Mouse (Mus musculus): ENCODE results near the gene Sv2b. TPM values are rescaled to one million over a fixed set of nuclear protein-coding genes. Genes with fewer than 3 reads are reported as not detected.
"Not testable (repeated sequence)": the region's sequence is repeated elsewhere in the genome, so short reads cannot be mapped to it uniquely, and the experiment has no call there.

The Sv2b gene
- polyA plus RNA-seq, 1 experiment from 2014 or later, result 23.5 TPM

- peaks cover 10% of the 10 kb centered on the region; the same call in 1 of the 2 replicates for H3K4me1 ChIP-seq (ENCODE audit: control insufficient read depth, insufficient read depth, low read depth, low read length)
- no peak for ATAC-seq
- 84% methylated on average over 1 of the region's 1 CpGs for WGBS
Measured at GRCm38 (mm10) chr7:75325273-75325672, 16.2 kb upstream of the Sv2b start.

GRCm38 (mm10) chr7:75322742-75323141, 13.7 kb upstream of the Sv2b start:
- H3K4me1 ChIP-seq (ENCODE audit: control insufficient read depth, insufficient read depth, low read depth, low read length); H3K4me2 ChIP-seq (ENCODE audit: low read length); ATAC-seq; H3K4me3 ChIP-seq (ENCODE audit: low read length); H3K36me3 ChIP-seq (ENCODE audit: control insufficient read depth, insufficient read depth, low read length); H3K27me3 ChIP-seq (replicated peaks; ENCODE audit: control insufficient read depth, insufficient read depth, low read length); H3K9me3 ChIP-seq (ENCODE audit: control insufficient read depth, low read length); H3K27ac ChIP-seq (ENCODE audit: low read depth, low read length); H3K9ac ChIP-seq (ENCODE audit: low read depth, low read length): not testable (repeated sequence)
- 89% methylated on average over 3 of the region's 3 CpGs for WGBS

More at GRCm38 (mm10) chr7:75325273-75325672, 16.2 kb upstream of the Sv2b start:
- H3K4me3 ChIP-seq (ENCODE audit: low read length), result no peak overlapping the region
- no peaks in the 10 kb centered on the region for H3K9me3 ChIP-seq (ENCODE audit: control insufficient read depth, low read length)
- no peak overlapping the region for H3K4me2 ChIP-seq (ENCODE audit: low read length)
- no peak overlapping the region for H3K27ac ChIP-seq (ENCODE audit: low read depth, low read length)
- H3K27me3 ChIP-seq (replicated peaks; ENCODE audit: control insufficient read depth, insufficient read depth, low read length), result no peaks in the 10 kb centered on the region
- H3K9ac ChIP-seq (ENCODE audit: low read depth, low read length), result no peak overlapping the region
- no peaks in the 10 kb centered on the region for H3K36me3 ChIP-seq (ENCODE audit: control insufficient read depth, insufficient read depth, low read length)

GRCm38 (mm10) chr7:75320009-75320408, 10.9 kb upstream of the Sv2b start:
- ATAC-seq, result no peak
- H3K9me3 ChIP-seq (ENCODE audit: control insufficient read depth, low read length), result no peaks in the 10 kb centered on the region
- no peaks in the 10 kb centered on the region for H3K36me3 ChIP-seq (ENCODE audit: control insufficient read depth, insufficient read depth, low read length)
- no peaks in the 10 kb centered on the region for H3K27me3 ChIP-seq (replicated peaks; ENCODE audit: control insufficient read depth, insufficient read depth, low read length)
- no peak overlapping the region for H3K4me3 ChIP-seq (ENCODE audit: low read length)
- H3K4me2 ChIP-seq (ENCODE audit: low read length), result no peak overlapping the region
- no peaks in the 10 kb centered on the region for H3K4me1 ChIP-seq (ENCODE audit: control insufficient read depth, insufficient read depth, low read depth, low read length)
- no peak overlapping the region for H3K9ac ChIP-seq (ENCODE audit: low read depth, low read length)
- H3K27ac ChIP-seq (ENCODE audit: low read depth, low read length), result no peak overlapping the region

- Histone ChIP-seq H3K9me3 (ENCODE audit: control insufficient read depth, low read length) (no peaks in the 10 kb centered on the region), H3K9ac (ENCODE audit: low read depth, low read length) (no peak overlapping the region), H3K36me3 (ENCODE audit: control insufficient read depth, insufficient read depth, low read length) (no peaks in the 10 kb centered on the region), H3K27me3 (replicated peaks; ENCODE audit: control insufficient read depth, insufficient read depth, low read length) (no peaks in the 10 kb centered on the region; the same call in 1 of the 2 replicates), H3K27ac (ENCODE audit: low read depth, low read length) (no peak overlapping the region), H3K4me3 (ENCODE audit: low read length) (no peak overlapping the region), H3K4me2 (ENCODE audit: low read length) (no peak overlapping the region), H3K4me1 (ENCODE audit: control insufficient read depth, insufficient read depth, low read depth, low read length) (no peaks in the 10 kb centered on the region)
- no peak for ATAC-seq
- WGBS, result 92% methylated on average over 1 of the region's 1 CpGs
Measured at GRCm38 (mm10) chr7:75318320-75318719, 9.3 kb upstream of the Sv2b start.

GRCm38 (mm10) chr7:75314873-75315272, 5.8 kb upstream of the Sv2b start:
- WGBS, result 71% methylated on average over 5 of the region's 5 CpGs
- Histone ChIP-seq H3K4me2 (ENCODE audit: low read length) (no peak overlapping the region), H3K9ac (ENCODE audit: low read depth, low read length) (no peak overlapping the region), H3K4me3 (ENCODE audit: low read length) (no peak overlapping the region), H3K4me1 (ENCODE audit: control insufficient read depth, insufficient read depth, low read depth, low read length) (no peaks in the 10 kb centered on the region), H3K9me3 (ENCODE audit: control insufficient read depth, low read length) (no peaks in the 10 kb centered on the region), H3K36me3 (ENCODE audit: control insufficient read depth, insufficient read depth, low read length) (no peaks in the 10 kb centered on the region), H3K27ac (ENCODE audit: low read depth, low read length) (no peak overlapping the region), H3K27me3 (replicated peaks; ENCODE audit: control insufficient read depth, insufficient read depth, low read length) (no peaks in the 10 kb centered on the region; the same call in 1 of the 2 replicates)
- no peak for ATAC-seq

- 84% methylated on average over 8 of the region's 8 CpGs for WGBS
- peaks cover 8% of the 10 kb centered on the region for H3K27me3 ChIP-seq (replicated peaks; ENCODE audit: control insufficient read depth, insufficient read depth, low read length)
- H3K36me3 ChIP-seq (ENCODE audit: control insufficient read depth, insufficient read depth, low read length), result no peaks in the 10 kb centered on the region
- ATAC-seq, result no peak
- no peak overlapping the region for H3K4me3 ChIP-seq (ENCODE audit: low read length)
- H3K9me3 ChIP-seq (ENCODE audit: control insufficient read depth, low read length), result no peaks in the 10 kb centered on the region
- H3K4me1 ChIP-seq (ENCODE audit: control insufficient read depth, insufficient read depth, low read depth, low read length), result peaks cover 9% of the 10 kb centered on the region
- H3K9ac ChIP-seq (ENCODE audit: low read depth, low read length), result no peak overlapping the region
- no peak overlapping the region for H3K27ac ChIP-seq (ENCODE audit: low read depth, low read length)
- H3K4me2 ChIP-seq (ENCODE audit: low read length), result peak overlapping the region; percentile 99; the same call in 1 of the 2 replicates
Measured at GRCm38 (mm10) chr7:75309570-75309969, 508 bp upstream of the Sv2b start.

- Histone ChIP-seq H3K9me3 (ENCODE audit: control insufficient read depth, low read length) (no peaks in the 10 kb centered on the region), H3K4me1 (ENCODE audit: control insufficient read depth, insufficient read depth, low read depth, low read length) (peaks cover 9% of the 10 kb centered on the region), H3K27me3 (replicated peaks; ENCODE audit: control insufficient read depth, insufficient read depth, low read length) (peaks cover 8% of the 10 kb centered on the region), H3K27ac (ENCODE audit: low read depth, low read length) (peak overlapping the region; percentile 60; the same call in 1 of the 2 replicates), H3K9ac (ENCODE audit: low read depth, low read length) (peak overlapping the region; percentile 75), H3K36me3 (ENCODE audit: control insufficient read depth, insufficient read depth, low read length) (no peaks in the 10 kb centered on the region), H3K4me2 (ENCODE audit: low read length) (peak overlapping the region; percentile 99), H3K4me3 (ENCODE audit: low read length) (peak overlapping the region; percentile 63)
- ATAC-seq, result peak; percentile 53; the same call in 1 of the 2 replicates
- WGBS, result 2% methylated on average over 8 of the region's 8 CpGs
Measured at GRCm38 (mm10) chr7:75308140-75308456, 964 bp downstream of the Sv2b start.

GRCm38 (mm10) chr7:75307570-75308087, 1.4 kb downstream of the Sv2b start:
- Histone ChIP-seq H3K36me3 (ENCODE audit: control insufficient read depth, insufficient read depth, low read length) (no peaks in the 10 kb centered on the region), H3K27me3 (replicated peaks; ENCODE audit: control insufficient read depth, insufficient read depth, low read length) (peaks cover 8% of the 10 kb centered on the region), H3K4me1 (ENCODE audit: control insufficient read depth, insufficient read depth, low read depth, low read length) (peaks cover 9% of the 10 kb centered on the region), H3K4me2 (ENCODE audit: low read length) (peak overlapping the region; percentile 99), H3K9ac (ENCODE audit: low read depth, low read length) (peak overlapping the region; percentile 75), H3K4me3 (ENCODE audit: low read length) (peak overlapping the region; percentile 63), H3K9me3 (ENCODE audit: control insufficient read depth, low read length) (no peaks in the 10 kb centered on the region), H3K27ac (ENCODE audit: low read depth, low read length) (peak overlapping the region; percentile 60; the same call in 1 of the 2 replicates)
- WGBS, result 54% methylated on average over 8 of the region's 8 CpGs
- no peak for ATAC-seq

GRCm38 (mm10) chr7:75305901-75306465, 3.1 kb downstream of the Sv2b start:
- ATAC-seq, result no peak
- Histone ChIP-seq H3K4me3 (ENCODE audit: low read length) (no peak overlapping the region), H3K36me3 (ENCODE audit: control insufficient read depth, insufficient read depth, low read length) (no peaks in the 10 kb centered on the region), H3K27ac (ENCODE audit: low read depth, low read length) (no peak overlapping the region), H3K9me3 (ENCODE audit: control insufficient read depth, low read length) (no peaks in the 10 kb centered on the region), H3K4me2 (ENCODE audit: low read length) (peak overlapping the region; percentile 9; the same call in 1 of the 2 replicates), H3K4me1 (ENCODE audit: control insufficient read depth, insufficient read depth, low read depth, low read length) (peaks cover 9% of the 10 kb centered on the region), H3K9ac (ENCODE audit: low read depth, low read length) (no peak overlapping the region), H3K27me3 (replicated peaks; ENCODE audit: control insufficient read depth, insufficient read depth, low read length) (peaks cover 8% of the 10 kb centered on the region)
- 77% methylated on average over 9 of the region's 9 CpGs for WGBS

Data from hindbrain, embryonic 16.5 days (tissue).